Mouse (Mus musculus): ENCODE measurements around the gene Pmepa1. TPM values are rescaled to one million over a fixed set of nuclear protein-coding genes. Genes with fewer than 3 reads are reported as not detected.

Pmepa1 gene
- polyA plus RNA-seq, 1 experiment: 5.3 TPM

GRCm38 (mm10) chr2:173300663-173301630, 24.6 kb upstream of the Pmepa1 start:
- H3K9me3 ChIP-seq: peaks cover 33% of the 10 kb centered on the region
- TF ChIP-seq FLI1 (IDR thresholded peaks at IDR 0.05; ENCODE audit: low read length) (no peak), GATA1 (IDR thresholded peaks at IDR 0.05; ENCODE audit: borderline replicate concordance, low read length) (no peak)
- no peaks in the 10 kb centered on the region for H3K36me3 ChIP-seq (replicated peaks; ENCODE audit: low read length)
- peaks cover 53% of the 10 kb centered on the region for H3K27me3 ChIP-seq (replicated peaks)
- H3K4me3 ChIP-seq (replicated peaks): no peak overlapping the region
- H3K4me1 ChIP-seq: peaks cover 5% of the 10 kb centered on the region; the same call in 1 of the 2 replicates

GRCm38 (mm10) chr2:173296408-173296807, 20.1 kb upstream of the Pmepa1 start:
- peaks cover 9% of the 10 kb centered on the region; the same call in 1 of the 2 replicates for H3K4me1 ChIP-seq
- TF ChIP-seq FLI1 (IDR thresholded peaks at IDR 0.05; ENCODE audit: low read length): no peak
- no peak for TF ChIP-seq GATA1 (IDR thresholded peaks at IDR 0.05; ENCODE audit: borderline replicate concordance, low read length)
- H3K4me3 ChIP-seq (replicated peaks): no peak overlapping the region
- H3K9me3 ChIP-seq: peaks cover 40% of the 10 kb centered on the region
- no peaks in the 10 kb centered on the region for H3K36me3 ChIP-seq (replicated peaks; ENCODE audit: low read length)
- H3K27me3 ChIP-seq (replicated peaks): peaks cover 48% of the 10 kb centered on the region

DNA sequence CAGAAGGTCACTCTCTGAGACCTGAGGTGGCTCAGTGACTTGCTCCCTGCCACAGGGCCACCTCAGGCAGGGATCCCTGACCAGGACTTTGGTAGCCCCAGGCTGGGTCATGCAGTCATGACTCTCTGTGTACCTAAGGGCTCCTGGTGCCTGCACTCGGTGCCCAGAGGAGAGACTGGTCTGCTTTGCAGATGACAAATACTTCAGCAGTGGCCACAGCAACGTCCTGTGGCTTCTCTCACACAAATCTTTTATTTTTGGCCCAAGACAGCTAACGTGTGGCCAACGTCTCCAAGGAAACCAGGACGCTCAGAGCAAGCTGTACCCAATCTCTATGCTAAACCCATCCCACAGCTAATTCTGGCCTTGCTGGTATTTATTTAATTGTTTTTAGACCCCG, 16.7 kb upstream of the Pmepa1 start:
- Histone ChIP-seq H3K36me3 (replicated peaks; ENCODE audit: low read length) (no peaks in the 10 kb centered on the region), H3K27me3 (replicated peaks) (peaks cover 59% of the 10 kb centered on the region), H3K4me3 (replicated peaks) (no peak overlapping the region), H3K4me1 (peaks cover 9% of the 10 kb centered on the region; the same call in 1 of the 2 replicates), H3K9me3 (peaks cover 21% of the 10 kb centered on the region)
- no peak for TF ChIP-seq FLI1 (IDR thresholded peaks at IDR 0.05; ENCODE audit: low read length)
- TF ChIP-seq GATA1 (IDR thresholded peaks at IDR 0.05; ENCODE audit: borderline replicate concordance, low read length): no peak

GRCm38 (mm10) chr2:173292551-173292950, 16.2 kb upstream of the Pmepa1 start:
- peaks cover 9% of the 10 kb centered on the region; the same call in 1 of the 2 replicates for H3K4me1 ChIP-seq
- peaks cover 19% of the 10 kb centered on the region for H3K9me3 ChIP-seq
- peaks cover 56% of the 10 kb centered on the region for H3K27me3 ChIP-seq (replicated peaks)

GRCm38 (mm10) chr2:173290981-173291380, 14.6 kb upstream of the Pmepa1 start:
- H3K36me3 ChIP-seq (replicated peaks; ENCODE audit: low read length): no peaks in the 10 kb centered on the region
- TF ChIP-seq GATA1 (IDR thresholded peaks at IDR 0.05; ENCODE audit: borderline replicate concordance, low read length): no peak
- TF ChIP-seq FLI1 (IDR thresholded peaks at IDR 0.05; ENCODE audit: low read length): no peak
- peaks cover 9% of the 10 kb centered on the region; the same call in 1 of the 2 replicates for H3K4me1 ChIP-seq
- H3K9me3 ChIP-seq: peaks cover 13% of the 10 kb centered on the region
- H3K4me3 ChIP-seq (replicated peaks): no peak overlapping the region
- peaks cover 51% of the 10 kb centered on the region for H3K27me3 ChIP-seq (replicated peaks)

More at GRCm38 (mm10) chr2:173292551-173292950, 16.2 kb upstream of the Pmepa1 start:
- peak overlapping the region; percentile 40 for H3K4me3 ChIP-seq (replicated peaks)
- H3K36me3 ChIP-seq (replicated peaks; ENCODE audit: low read length): no peaks in the 10 kb centered on the region
- TF ChIP-seq GATA1 (IDR thresholded peaks at IDR 0.05; ENCODE audit: borderline replicate concordance, low read length) (no peak), FLI1 (IDR thresholded peaks at IDR 0.05; ENCODE audit: low read length) (no peak)

DNA sequence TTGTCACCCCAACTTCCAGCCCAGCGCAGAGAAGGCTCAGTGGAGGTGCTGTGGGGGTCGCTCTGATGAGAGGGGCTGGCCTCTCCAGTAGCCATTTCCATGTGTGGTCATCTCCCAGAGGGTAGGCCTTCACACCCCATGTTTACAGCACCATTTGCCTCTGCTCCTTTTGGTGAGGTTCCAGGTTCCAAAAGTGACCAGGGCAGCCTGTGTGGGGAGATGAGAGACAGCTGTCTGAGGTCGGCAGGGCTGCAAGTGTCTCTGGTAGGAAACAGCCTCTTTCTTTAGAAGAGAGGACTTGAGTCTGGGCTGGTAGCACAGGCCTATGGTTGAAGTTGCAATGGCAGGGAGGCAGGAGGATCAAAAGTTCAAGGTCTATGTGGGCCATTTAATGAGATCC, 13.6 kb upstream of the Pmepa1 start:
- no peaks in the 10 kb centered on the region for H3K36me3 ChIP-seq (replicated peaks; ENCODE audit: low read length)
- H3K9me3 ChIP-seq: peaks cover 3% of the 10 kb centered on the region
- H3K27me3 ChIP-seq (replicated peaks): peaks cover 52% of the 10 kb centered on the region
- no peak overlapping the region for H3K4me3 ChIP-seq (replicated peaks)
- no peak for TF ChIP-seq FLI1 (IDR thresholded peaks at IDR 0.05; ENCODE audit: low read length)
- TF ChIP-seq GATA1 (IDR thresholded peaks at IDR 0.05; ENCODE audit: borderline replicate concordance, low read length): no peak
- H3K4me1 ChIP-seq: peaks cover 9% of the 10 kb centered on the region; the same call in 1 of the 2 replicates

GRCm38 (mm10) chr2:173285816-173286538, 9.6 kb upstream of the Pmepa1 start:
- Histone ChIP-seq H3K27me3 (replicated peaks) (peaks cover 68% of the 10 kb centered on the region), H3K4me3 (replicated peaks) (no peak overlapping the region), H3K4me1 (peaks cover 13% of the 10 kb centered on the region; the same call in 1 of the 2 replicates), H3K9me3 (no peaks in the 10 kb centered on the region), H3K36me3 (replicated peaks; ENCODE audit: low read length) (no peaks in the 10 kb centered on the region)
- TF ChIP-seq FLI1 (IDR thresholded peaks at IDR 0.05; ENCODE audit: low read length): no peak
- TF ChIP-seq GATA1 (IDR thresholded peaks at IDR 0.05; ENCODE audit: borderline replicate concordance, low read length): no peak

- Histone ChIP-seq H3K9me3 (no peaks in the 10 kb centered on the region), H3K27me3 (replicated peaks) (peaks cover 67% of the 10 kb centered on the region), H3K4me1 (peaks cover 13% of the 10 kb centered on the region; the same call in 1 of the 2 replicates), H3K36me3 (replicated peaks; ENCODE audit: low read length) (no peaks in the 10 kb centered on the region), H3K4me3 (replicated peaks) (no peak overlapping the region)
- TF ChIP-seq GATA1 (IDR thresholded peaks at IDR 0.05; ENCODE audit: borderline replicate concordance, low read length) (no peak), FLI1 (IDR thresholded peaks at IDR 0.05; ENCODE audit: low read length) (no peak)
Measured at GRCm38 (mm10) chr2:173284771-173285170, 8.4 kb upstream of the Pmepa1 start.

DNA sequence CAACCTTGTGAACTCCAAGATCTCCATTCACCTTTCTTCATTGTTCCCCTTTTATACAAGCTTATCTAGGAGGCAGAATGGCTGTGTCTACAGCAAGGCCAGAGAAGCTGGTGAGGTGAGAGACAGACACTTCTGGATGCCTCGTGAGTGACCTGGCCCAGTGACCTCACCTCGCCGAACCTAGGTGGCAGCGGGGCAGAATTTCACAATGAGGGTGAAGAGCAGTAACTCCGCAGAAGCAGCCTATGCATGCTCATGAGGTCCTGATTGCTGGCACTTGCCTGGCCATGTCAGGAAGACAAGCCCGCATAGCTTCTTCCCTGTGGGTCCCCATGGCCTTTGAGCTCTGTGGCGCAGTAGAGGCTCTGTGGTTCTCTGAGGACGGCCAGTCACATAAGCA, 5.9 kb upstream of the Pmepa1 start:
- Histone ChIP-seq H3K4me3 (replicated peaks) (no peak overlapping the region), H3K36me3 (replicated peaks; ENCODE audit: low read length) (no peaks in the 10 kb centered on the region), H3K27me3 (replicated peaks) (peaks cover 79% of the 10 kb centered on the region), H3K9me3 (0 out of 2 replicates have a peak, but pooled peaks cover 5% of the 10 kb centered on the region), H3K4me1 (peaks cover 16% of the 10 kb centered on the region; the same call in 1 of the 2 replicates)
- TF ChIP-seq GATA1 (IDR thresholded peaks at IDR 0.05; ENCODE audit: borderline replicate concordance, low read length): no peak
- TF ChIP-seq FLI1 (IDR thresholded peaks at IDR 0.05; ENCODE audit: low read length): no peak
